Mouse (Mus musculus) hindbrain, embryonic 13.5 days (tissue): ENCODE data around the gene Stard7. TPM values are rescaled to one million over a fixed set of nuclear protein-coding genes. Genes with fewer than 3 reads are reported as not detected.
"Not testable (repeated sequence)": the region's sequence is repeated elsewhere in the genome, so short reads cannot be mapped to it uniquely, and the experiment has no call there.

ENCODE experiments used
- ATAC-seq: fragments of 200-750 bp; cut with Nextera tagmentation; 2 replicates; pipeline ENCODE4 v1.8.0; 2017; ENCODE audit warnings: moderate TSS enrichment; ENCODE audit not compliant: low FRiP score
- H3K27ac ChIP-seq: fragments of 300-500 bp; sonication (generic); 2 replicates; pipeline ENCODE4 v1.5.1; 2015; ENCODE audit warnings: inconsistent platforms, mild to moderate bottlenecking, moderate library complexity
- H3K27me3 ChIP-seq: fragments of 300-500 bp; sonication (generic); 2 replicates; pipeline ENCODE4 v1.6.1; 2015; ENCODE audit warnings: mild to moderate bottlenecking, inconsistent platforms
- H3K36me3 ChIP-seq: fragments of 300-500 bp; sonication (generic); 2 replicates; pipeline ENCODE4 v1.6.1; 2015; ENCODE audit warnings: mild to moderate bottlenecking, inconsistent platforms
- H3K4me1 ChIP-seq: fragments of 300-500 bp; sonication (generic); replicated peaks from 2 replicates; pipeline ENCODE4 v1.6.1; 2015; ENCODE audit warnings: inconsistent platforms
- H3K4me2 ChIP-seq: fragments of 300-500 bp; sonication (generic); 2 replicates; pipeline ENCODE4 v1.6.1; 2015; ENCODE audit warnings: inconsistent platforms, mild to moderate bottlenecking, moderate library complexity
- H3K4me3 ChIP-seq: fragments of 300-500 bp; sonication (generic); 2 replicates; pipeline ENCODE4 v1.5.1; 2015; ENCODE audit warnings: mild to moderate bottlenecking, inconsistent platforms
- H3K9ac ChIP-seq: fragments of 300-500 bp; sonication (generic); 2 replicates; pipeline ENCODE4 v1.6.1; 2015; ENCODE audit warnings: mild to moderate bottlenecking, inconsistent platforms
- H3K9me3 ChIP-seq: fragments of 300-500 bp; sonication (generic); 2 replicates; pipeline ENCODE4 v1.6.1; 2016; ENCODE audit warnings: inconsistent platforms
- WGBS: fragments of 180-500 bp; shearing (Covaris S2); methylation state at CpG from one replicate; pipeline ENCODE4 v1.1.7; 2015; 5-methylcytosine and 5-hydroxymethylcytosine counted together
- polyA plus RNA-seq: library from polyadenylated mRNA; unstranded; fragments of >200 nt; fragmentation: Nextera tagmentation; extraction: Ambion mirVana; gene quantifications from 2 replicates; pipeline ENCODE4 v1.2.1, GENCODE M21; 2015

Stard7 gene
- polyA plus RNA-seq, 1 experiment from 2014 or later, result 74.2 TPM

DNA sequence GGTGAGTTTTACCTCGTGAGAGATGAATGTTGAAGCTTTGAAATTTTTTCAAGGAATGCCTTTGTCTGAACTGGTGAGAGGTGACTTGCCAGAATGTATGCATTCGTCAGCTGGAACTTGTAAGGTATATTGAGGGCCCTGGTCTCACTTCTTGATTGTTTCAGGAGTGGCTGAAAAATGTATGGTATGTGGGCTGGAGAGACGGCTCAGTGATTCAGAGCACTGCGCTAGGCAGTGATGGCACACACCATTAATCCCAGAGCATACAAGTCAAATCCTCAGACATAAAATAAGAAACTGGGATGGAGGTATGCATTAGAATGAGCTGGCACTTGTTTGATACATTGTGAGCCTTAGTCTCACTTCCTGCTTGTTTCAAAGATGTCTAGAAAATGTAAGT lies 22.2 kb downstream of the Stard7 start:
- Histone ChIP-seq H3K36me3 (peaks cover 71% of the 10 kb centered on the region), H3K4me2 (no peak overlapping the region), H3K4me1 (no peaks in the 10 kb centered on the region), H3K9ac (no peak overlapping the region), H3K27ac (no peak overlapping the region), H3K9me3 (no peaks in the 10 kb centered on the region), H3K27me3 (no peaks in the 10 kb centered on the region), H3K4me3 (no peak overlapping the region)
- ATAC-seq, result no peak
- WGBS, result 91% methylated on average over 4 of the region's 4 CpGs

DNA sequence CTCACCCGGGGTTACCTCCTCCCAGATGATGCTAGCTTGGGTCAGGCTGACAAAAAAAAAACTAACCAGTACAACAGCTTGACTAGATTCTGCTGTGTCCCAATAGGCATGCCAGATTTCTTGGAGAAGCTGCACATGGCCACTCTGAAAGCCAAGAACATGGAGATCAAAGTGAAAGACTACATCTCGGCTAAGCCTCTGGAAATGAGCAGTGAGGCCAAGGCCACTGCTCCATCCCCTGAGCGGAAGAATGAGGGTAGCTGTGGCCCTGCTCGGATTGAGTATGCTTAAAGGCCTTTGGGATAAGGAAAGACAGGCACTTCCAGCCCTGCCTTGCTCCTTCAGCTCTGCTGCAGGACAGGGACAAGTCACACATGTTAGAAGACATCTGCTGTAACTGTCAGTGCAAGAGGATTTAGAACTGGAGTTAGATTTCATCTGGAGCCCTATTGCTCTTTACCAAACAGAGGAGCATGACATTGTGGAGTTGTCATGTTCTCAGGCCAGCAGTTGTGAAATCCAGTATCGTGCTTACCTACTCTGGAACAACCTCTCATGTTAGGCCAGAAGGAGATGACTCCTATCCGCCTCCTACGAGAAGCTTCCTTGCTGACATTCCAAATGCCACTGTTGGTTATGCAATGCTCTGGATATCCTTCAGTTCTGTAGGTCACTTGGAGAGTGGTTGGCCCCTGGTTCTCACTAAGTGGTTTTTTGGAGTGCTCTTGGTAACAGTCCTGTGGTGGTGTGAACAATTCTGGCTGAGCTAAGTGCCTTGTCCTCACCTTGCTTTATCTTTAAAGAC lies 27.2 kb downstream of the Stard7 start:
- Histone ChIP-seq H3K9ac (no peak overlapping the region), H3K27ac (no peak overlapping the region), H3K36me3 (peaks cover 88% of the 10 kb centered on the region), H3K4me2 (no peak overlapping the region), H3K9me3 (no peaks in the 10 kb centered on the region), H3K27me3 (no peaks in the 10 kb centered on the region), H3K4me1 (no peaks in the 10 kb centered on the region), H3K4me3 (no peak overlapping the region)
- ATAC-seq, result no peak
- WGBS, result 93% methylated on average over 7 of the region's 7 CpGs

DNA sequence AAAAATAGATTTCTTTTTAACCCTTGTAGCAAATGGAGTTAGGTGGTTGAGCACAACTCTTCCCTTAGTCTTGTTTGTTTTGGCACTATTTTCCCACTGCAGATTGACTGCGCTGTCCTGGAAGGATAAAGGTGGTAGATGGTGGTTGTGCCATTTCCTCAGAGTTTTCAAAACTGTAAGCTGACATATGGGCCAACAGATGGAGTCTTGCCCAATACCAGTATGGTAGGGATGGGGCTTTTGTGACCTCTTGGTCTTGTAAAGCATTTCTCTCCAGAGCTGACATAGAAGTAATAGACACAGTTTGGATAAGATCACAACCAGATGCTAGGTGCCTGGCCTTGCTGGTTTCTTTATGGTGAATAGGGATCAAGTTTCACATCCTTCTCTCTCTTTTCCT lies 28.0 kb downstream of the Stard7 start:
- Histone ChIP-seq H3K4me1 (no peaks in the 10 kb centered on the region), H3K4me2 (no peak overlapping the region), H3K27ac (no peak overlapping the region), H3K4me3 (no peak overlapping the region), H3K36me3 (peaks cover 80% of the 10 kb centered on the region), H3K27me3 (no peaks in the 10 kb centered on the region), H3K9ac (no peak overlapping the region), H3K9me3 (no peaks in the 10 kb centered on the region)
- ATAC-seq, result no peak
- whole genome bisulfite sequencing, result 100% methylated on average over 1 of the region's 1 CpGs

DNA sequence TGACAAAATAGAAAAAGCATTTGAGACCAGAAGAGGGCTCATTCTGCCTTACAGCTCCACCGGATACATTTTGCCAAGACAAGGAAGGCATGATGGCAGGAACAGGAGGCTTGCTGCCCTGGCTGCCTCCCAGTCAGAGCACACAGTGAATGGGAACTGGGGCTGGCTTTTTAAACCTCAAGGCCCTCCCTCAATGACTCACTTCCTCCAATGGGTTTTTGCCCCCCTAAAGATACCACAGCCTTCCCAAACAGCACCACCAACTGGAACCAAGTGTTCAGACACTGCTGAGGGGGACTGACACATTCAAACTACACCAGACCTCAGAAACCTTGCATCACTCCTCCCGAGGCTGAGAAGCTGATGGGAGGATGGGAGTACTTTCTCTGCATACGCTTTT lies 30.7 kb downstream of the Stard7 start:
- Histone ChIP-seq H3K9me3 (no peaks in the 10 kb centered on the region), H3K9ac (no peak overlapping the region), H3K36me3 (peaks cover 58% of the 10 kb centered on the region), H3K4me2 (no peak overlapping the region), H3K4me1 (no peaks in the 10 kb centered on the region), H3K27ac (no peak overlapping the region), H3K4me3 (no peak overlapping the region), H3K27me3 (no peaks in the 10 kb centered on the region)
- no peak for ATAC-seq
- 87% methylated on average over 3 of the region's 3 CpGs for WGBS

DNA sequence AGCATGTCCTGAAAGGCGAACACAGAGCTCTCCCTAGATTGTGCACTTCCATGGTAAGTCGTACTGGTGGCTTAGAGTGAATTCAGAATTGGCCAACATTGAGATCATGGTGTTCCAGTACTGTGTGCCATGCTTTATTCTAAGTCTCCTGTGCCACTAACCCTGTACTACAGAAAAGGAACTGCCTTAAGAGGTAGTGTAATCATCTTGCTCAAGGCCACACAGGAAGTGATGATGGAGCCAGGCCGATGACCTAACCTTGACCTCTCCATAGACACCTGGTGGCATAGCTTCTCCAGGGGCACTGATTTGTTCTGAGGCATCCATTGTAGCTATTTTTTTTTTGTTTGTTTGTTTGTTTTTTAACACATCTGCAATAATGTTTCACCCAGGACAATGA lies 31.9 kb downstream of the Stard7 start:
- H3K36me3 ChIP-seq, result peaks cover 46% of the 10 kb centered on the region

DNA sequence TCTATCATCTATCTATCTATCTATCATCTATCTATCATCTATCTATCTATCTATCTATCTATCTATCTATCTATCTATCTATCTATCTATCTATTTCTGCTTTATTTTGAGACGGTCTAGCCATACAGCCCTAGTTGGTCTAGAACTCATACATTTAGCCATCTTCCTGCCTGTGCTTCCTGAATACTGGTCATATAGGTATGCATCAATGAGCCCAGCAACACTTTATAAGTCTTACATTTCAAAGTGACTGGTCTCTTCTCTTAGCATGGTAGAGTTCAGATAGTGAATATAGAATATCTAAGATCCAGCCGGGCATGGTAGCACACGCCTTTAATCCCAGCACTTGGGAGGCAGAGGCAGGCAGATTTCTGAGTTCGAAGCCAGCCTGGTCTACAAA lies 34.2 kb downstream of the Stard7 start:
- H3K27me3 ChIP-seq, ATAC-seq, H3K27ac ChIP-seq, H3K9ac ChIP-seq, H3K4me2 ChIP-seq, H3K4me1 ChIP-seq, H3K9me3 ChIP-seq, H3K4me3 ChIP-seq: not testable (repeated sequence)
- 93% methylated on average over 4 of the region's 4 CpGs for WGBS
- H3K36me3 ChIP-seq, result peaks cover 23% of the 10 kb centered on the region

More for the DNA sequence above, 31.9 kb downstream of the Stard7 start:
- Histone ChIP-seq H3K4me3 (no peak overlapping the region), H3K27me3 (no peaks in the 10 kb centered on the region), H3K9me3 (no peaks in the 10 kb centered on the region), H3K4me2 (no peak overlapping the region), H3K27ac (no peak overlapping the region), H3K9ac (no peak overlapping the region), H3K4me1 (no peaks in the 10 kb centered on the region)
- 91% methylated on average over 3 of the region's 3 CpGs for WGBS
- no peak for ATAC-seq

DNA sequence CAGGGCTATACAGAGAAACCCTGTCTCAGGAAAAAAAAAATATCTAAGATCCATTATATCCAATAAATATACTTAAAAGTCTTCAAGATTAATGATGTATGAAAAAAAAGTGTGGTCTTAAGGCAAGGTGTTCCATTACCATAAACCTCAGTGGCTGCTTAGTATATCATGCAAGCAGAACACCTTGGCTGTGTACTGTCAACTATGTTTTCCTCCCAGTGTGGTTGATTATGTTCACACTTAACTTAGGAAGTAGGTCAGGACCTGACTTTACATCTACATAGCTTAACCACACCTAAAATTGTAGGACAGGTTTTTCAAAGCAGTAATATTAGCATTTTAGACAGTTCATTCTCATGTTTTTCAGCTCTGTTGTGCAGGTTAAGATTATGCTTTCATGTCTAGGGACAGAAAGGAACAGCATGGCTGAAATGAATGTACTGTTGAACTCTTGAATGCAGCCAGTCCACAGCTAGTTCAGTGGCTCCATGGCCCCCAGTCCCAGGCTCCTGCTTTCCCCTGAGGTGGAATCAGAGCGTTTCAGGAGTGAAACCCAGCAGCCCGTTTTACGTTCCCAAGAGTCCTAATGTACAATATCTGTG lies 34.7 kb downstream of the Stard7 start:
- Histone ChIP-seq H3K27ac (no peak overlapping the region), H3K27me3 (no peaks in the 10 kb centered on the region), H3K9ac (no peak overlapping the region), H3K4me1 (no peaks in the 10 kb centered on the region), H3K4me2 (no peak overlapping the region), H3K36me3 (peaks cover 17% of the 10 kb centered on the region), H3K4me3 (no peak overlapping the region), H3K9me3 (no peaks in the 10 kb centered on the region)
- no peak for ATAC-seq
- 90% methylated on average over 3 of the region's 3 CpGs for WGBS

- no peaks in the 10 kb centered on the region for H3K27me3 ChIP-seq
- H3K4me1 ChIP-seq, result no peaks in the 10 kb centered on the region
- H3K36me3 ChIP-seq, result peaks cover 8% of the 10 kb centered on the region; the same call in 1 of the 2 replicates
- no peak for ATAC-seq
- no peak overlapping the region for H3K4me3 ChIP-seq
- no peak overlapping the region for H3K27ac ChIP-seq
- no peak overlapping the region for H3K9ac ChIP-seq
- no peaks in the 10 kb centered on the region for H3K9me3 ChIP-seq
- no peak overlapping the region for H3K4me2 ChIP-seq
Observed at GRCm38 (mm10) chr2:127306123-127306522, 36.1 kb downstream of the Stard7 start.

- no peaks in the 10 kb centered on the region for H3K9me3 ChIP-seq
- no peaks in the 10 kb centered on the region for H3K27me3 ChIP-seq
- ATAC-seq, result no peak
- H3K27ac ChIP-seq, result no peak overlapping the region
- H3K9ac ChIP-seq, result no peak overlapping the region
- WGBS, result 51% methylated on average over 3 of the region's 3 CpGs
- H3K4me2 ChIP-seq, result no peak overlapping the region
- no peaks in the 10 kb centered on the region for H3K4me1 ChIP-seq
- H3K4me3 ChIP-seq, result no peak overlapping the region
- H3K36me3 ChIP-seq, result peaks cover under 1% of the 10 kb centered on the region; the same call in 1 of the 2 replicates
Observed at GRCm38 (mm10) chr2:127307179-127307578, 37.2 kb downstream of the Stard7 start.

GRCm38 (mm10) chr2:127308660-127309059 lies 38.6 kb downstream of the Stard7 start:
- Histone ChIP-seq H3K27ac (no peak overlapping the region), H3K4me3 (no peak overlapping the region), H3K4me1 (no peaks in the 10 kb centered on the region), H3K4me2 (no peak overlapping the region), H3K9ac (no peak overlapping the region), H3K27me3 (no peaks in the 10 kb centered on the region), H3K36me3 (no peaks in the 10 kb centered on the region), H3K9me3 (no peaks in the 10 kb centered on the region)
- no peak for ATAC-seq
- 97% methylated on average over 2 of the region's 2 CpGs for WGBS

- H3K4me1 ChIP-seq, result no peaks in the 10 kb centered on the region
- 72% methylated on average over 2 of the region's 2 CpGs for WGBS
- no peak overlapping the region for H3K27ac ChIP-seq
- no peak for ATAC-seq
- H3K9ac ChIP-seq, result no peak overlapping the region
- H3K4me3 ChIP-seq, result no peak overlapping the region
- H3K4me2 ChIP-seq, result no peak overlapping the region
- no peaks in the 10 kb centered on the region for H3K9me3 ChIP-seq
- no peaks in the 10 kb centered on the region for H3K27me3 ChIP-seq
- H3K36me3 ChIP-seq, result no peaks in the 10 kb centered on the region
Observed at GRCm38 (mm10) chr2:127310246-127310645, 40.2 kb downstream of the Stard7 start.

- Histone ChIP-seq H3K9me3 (no peaks in the 10 kb centered on the region), H3K36me3 (no peaks in the 10 kb centered on the region), H3K27me3 (no peaks in the 10 kb centered on the region), H3K4me1 (no peaks in the 10 kb centered on the region), H3K27ac (no peak overlapping the region), H3K4me2 (no peak overlapping the region), H3K4me3 (no peak overlapping the region), H3K9ac (no peak overlapping the region)
- ATAC-seq, result no peak
- 92% methylated on average over 7 of the region's 7 CpGs for WGBS
Observed at GRCm38 (mm10) chr2:127310685-127311084, 40.7 kb downstream of the Stard7 start.

GRCm38 (mm10) chr2:127311193-127311592 lies 41.2 kb downstream of the Stard7 start:
- Histone ChIP-seq H3K9ac (no peak overlapping the region), H3K4me2 (no peak overlapping the region), H3K27ac (no peak overlapping the region), H3K36me3 (no peaks in the 10 kb centered on the region), H3K4me3 (no peak overlapping the region), H3K4me1 (no peaks in the 10 kb centered on the region), H3K9me3 (no peaks in the 10 kb centered on the region), H3K27me3 (no peaks in the 10 kb centered on the region)
- no peak for ATAC-seq
- WGBS, result 88% methylated on average over 1 of the region's 1 CpGs
